Mouse (Mus musculus): ENCODE measurements around the gene Iyd.

The Iyd gene

GRCm38 (mm10) chr10:3555128-3555527, 15.1 kb downstream of the Iyd start:
- no peak for DNase-seq (ENCODE audit: low spot score)

- DNase-seq (ENCODE audit: low spot score), result no peak
Observed at GRCm38 (mm10) chr10:3556538-3556937, 16.5 kb downstream of the Iyd start.

DNA sequence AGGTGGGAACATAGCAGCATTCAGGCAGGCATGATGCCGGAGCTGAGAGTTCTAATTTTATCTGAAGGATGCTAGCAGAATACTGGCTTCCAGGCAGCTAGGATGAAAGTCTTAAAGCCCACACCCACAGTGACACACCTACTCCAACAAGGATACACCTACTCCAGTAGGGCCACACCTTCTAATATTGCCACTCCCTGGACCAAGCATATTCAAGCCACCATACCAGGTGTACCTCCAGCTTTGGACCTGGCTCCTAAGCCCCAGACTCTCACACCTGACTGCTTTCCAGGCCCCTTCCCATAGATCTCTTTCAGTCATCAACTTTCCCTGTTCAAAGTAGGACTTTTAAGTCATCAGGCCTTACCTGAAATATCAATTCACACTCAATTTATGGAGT, 19.1 kb downstream of the Iyd start:
- DNase-seq (ENCODE audit: low spot score), result no peak

DNA sequence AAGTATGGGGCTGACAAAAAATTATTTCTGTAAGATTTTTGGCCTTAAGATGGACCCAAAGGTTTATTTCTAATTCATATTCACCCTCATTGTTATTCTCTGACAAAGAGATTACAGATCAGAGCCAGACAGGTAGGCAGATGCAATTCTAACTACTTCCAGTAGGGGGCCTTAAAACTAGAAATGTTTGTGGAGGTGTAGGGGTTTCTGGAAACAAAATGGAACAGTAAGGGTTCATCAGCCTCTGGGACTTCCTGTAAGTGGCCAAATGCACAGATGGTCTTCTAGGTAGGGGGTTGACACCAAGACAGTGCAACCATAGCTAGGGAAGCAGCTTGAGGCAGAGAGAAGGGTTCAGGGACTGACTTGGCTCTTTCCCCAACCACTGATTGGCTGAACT, 22.1 kb downstream of the Iyd start:
- DNase-seq (ENCODE audit: low spot score), result no peak

GRCm38 (mm10) chr10:3565126-3565525, 25.1 kb downstream of the Iyd start:
- no peak for DNase-seq (ENCODE audit: low spot score)

- DNase-seq (ENCODE audit: low spot score), result no peak
Observed at GRCm38 (mm10) chr10:3567821-3568220, 27.8 kb downstream of the Iyd start.

GRCm38 (mm10) chr10:3572723-3573649, 32.9 kb downstream of the Iyd start:
- DNase-seq (ENCODE audit: low spot score), result peak; percentile 22

DNA sequence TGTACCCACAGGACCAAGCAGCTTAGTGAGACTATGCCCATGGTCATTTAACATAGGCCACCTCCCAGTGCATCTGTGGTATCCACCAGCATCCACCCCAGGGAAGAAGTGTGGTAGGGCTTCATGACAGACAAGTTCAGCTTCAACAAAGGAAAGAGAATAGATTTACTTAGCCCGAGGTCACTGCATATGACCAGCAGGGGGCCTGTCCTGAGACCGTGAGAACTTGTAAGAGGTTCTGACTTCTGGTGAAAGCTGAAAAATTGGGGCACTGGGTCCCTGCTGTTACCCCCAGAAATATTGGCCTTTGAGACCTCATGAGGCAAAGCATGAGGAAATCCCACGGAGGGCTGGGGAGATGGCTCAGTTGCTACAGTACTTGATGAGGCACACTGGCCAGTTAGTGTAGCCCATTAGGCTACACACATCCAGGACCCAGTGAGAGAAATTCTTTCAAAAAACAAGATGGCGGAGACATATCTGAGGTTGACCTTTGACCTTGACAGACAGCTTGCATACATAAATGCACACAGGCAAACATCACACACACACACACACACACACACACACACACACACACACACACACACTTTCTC, 34.0 kb downstream of the Iyd start:
- DNase-seq (ENCODE audit: low spot score), result no peak

DNA sequence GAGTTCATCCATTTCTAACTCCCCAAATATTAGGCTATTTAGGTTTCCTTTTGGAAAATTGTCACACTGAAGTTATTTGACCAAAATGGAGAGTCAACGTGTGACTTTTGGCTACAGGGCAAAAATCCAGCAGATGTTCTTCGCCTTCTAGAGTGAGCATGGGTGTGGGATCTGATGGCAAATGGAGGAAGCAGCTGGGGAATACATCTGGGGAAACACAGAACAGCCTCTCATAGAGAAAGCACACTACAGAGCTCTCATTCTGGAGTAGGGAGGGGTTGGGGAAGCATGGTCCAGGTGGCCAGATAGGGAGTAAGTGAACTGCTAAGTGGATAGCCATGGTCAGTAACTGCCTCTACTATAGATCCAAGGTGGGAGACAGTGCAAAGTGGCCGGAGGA, 50.6 kb downstream of the Iyd start:
- DNase-seq (ENCODE audit: low spot score), result no peak

DNA sequence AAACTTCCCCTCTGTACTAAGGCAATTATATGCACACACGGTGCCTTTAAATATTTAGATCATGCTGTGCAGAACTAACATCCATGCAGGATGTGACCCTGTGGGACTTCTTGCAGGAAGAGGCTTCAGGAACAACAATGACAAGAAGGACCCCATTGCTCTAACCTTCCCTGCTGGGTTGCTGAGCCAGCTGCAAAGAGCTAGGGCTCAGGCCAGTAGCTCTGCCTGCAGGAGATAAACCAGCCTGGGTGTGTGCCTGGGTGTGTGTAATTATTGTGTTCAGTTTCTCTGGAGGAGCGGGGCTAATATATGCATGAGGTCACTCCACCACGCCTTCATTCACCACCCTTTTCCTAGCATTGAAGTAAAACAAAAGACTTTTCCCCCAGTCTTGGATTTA, 51.8 kb downstream of the Iyd start:
- no peak for DNase-seq (ENCODE audit: low spot score)

DNA sequence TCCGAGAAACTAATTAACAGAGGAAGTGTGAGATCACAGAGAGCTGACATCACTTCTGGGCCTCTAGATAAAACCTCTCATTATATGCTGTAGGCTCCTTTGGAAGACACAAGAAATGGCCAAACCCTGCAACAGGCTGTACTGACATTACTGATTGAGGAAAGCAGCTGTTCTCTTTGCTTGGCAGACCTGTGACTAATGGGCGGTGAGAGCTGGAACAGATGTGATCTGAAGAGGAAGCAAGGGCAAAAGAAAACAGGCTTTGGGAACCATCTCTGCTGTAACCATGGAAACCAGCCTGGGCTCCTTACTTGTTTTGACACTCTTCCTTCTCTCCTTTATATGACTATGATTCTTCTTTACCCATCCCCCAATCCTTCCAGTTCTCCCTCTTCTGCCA, 56.7 kb downstream of the Iyd start:
- DNase-seq (ENCODE audit: low spot score), result no peak

DNA sequence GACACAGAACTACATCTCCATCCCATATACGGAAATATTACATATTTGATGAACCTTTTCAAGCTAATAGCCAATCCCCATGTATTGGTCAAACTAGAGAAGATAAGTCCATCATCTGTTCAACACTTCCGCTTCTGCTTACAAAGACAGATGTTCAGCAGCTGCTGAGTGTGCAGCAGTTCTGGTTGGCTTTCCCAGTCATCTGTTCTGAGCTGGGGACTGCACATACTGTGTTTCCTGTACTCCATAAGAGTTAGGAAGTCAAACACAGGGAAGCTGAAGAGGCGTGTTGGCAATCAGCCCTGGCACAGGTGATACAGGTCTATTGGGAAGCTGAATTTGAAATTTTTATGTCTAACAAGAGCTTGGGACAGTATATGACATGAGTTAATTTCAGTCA, 57.7 kb downstream of the Iyd start:
- no peak for DNase-seq (ENCODE audit: low spot score)

All from testis, postnatal 14 days (tissue).